Mouse (Mus musculus) liver, adult 2 months (tissue): ENCODE measurements at regions not wholly inside any gene's neighbourhood (a gene's known extent, or its start where the extent isn't known, plus 50 kb on each side); places are given as distances from the start of the nearest gene placed in this dataset.

Experiments
- CTCF ChIP-seq: fragments of 200-500 bp; IDR thresholded peaks from 2 replicates; pipeline ENCODE4 v1.5.1; 2011; ENCODE audit warnings: low read depth, low read length, control low read depth
- POLR2A ChIP-seq: fragments of 200-500 bp; IDR thresholded peaks from 2 replicates; pipeline ENCODE4 v1.6.1; 2011; ENCODE audit warnings: low read length, control low read depth; ENCODE audit not compliant: insufficient read depth; ENCODE audit errors: extremely low read depth

GRCm38 (mm10) chr1:42169505-42169904 lies 526.1 kb upstream of the Pou3f3 start:
- TF ChIP-seq CTCF, result no peak
- TF ChIP-seq POLR2A, result no peak
